Mouse (Mus musculus) spleen, postnatal 14 days (tissue): Measurements from ENCODE around the gene Ube2e3.
A peak's percentile ranks its signal among the peaks of the same experiment; 100 is the strongest.

Experiments
- DNase-seq, 2 experiments: peaks; one replicate each; pipeline ENCODE4 v3.0.0; 2021 to 2022; ENCODE audit warnings: low spot score in 2 of 2

Ube2e3 gene

GRCm38 (mm10) chr2:78882743-78883433, 15.0 kb downstream of the Ube2e3 start:
- no peak for DNase-seq

- no peak for DNase-seq
Measured at GRCm38 (mm10) chr2:78886446-78886845, 18.5 kb downstream of the Ube2e3 start.

- DNase-seq: no peak
Measured at GRCm38 (mm10) chr2:78888190-78888589, 20.3 kb downstream of the Ube2e3 start.

GRCm38 (mm10) chr2:78895216-78895615, 27.3 kb downstream of the Ube2e3 start:
- no peak for DNase-seq

GRCm38 (mm10) chr2:78905916-78906315, 38.0 kb downstream of the Ube2e3 start:
- no peak for DNase-seq

GRCm38 (mm10) chr2:78911516-78911915, 43.6 kb downstream of the Ube2e3 start:
- no peak for DNase-seq

GRCm38 (mm10) chr2:78914861-78915260, 46.9 kb downstream of the Ube2e3 start:
- no peak for DNase-seq

- DNase-seq: no peak
Measured at GRCm38 (mm10) chr2:78922980-78923674, 55.2 kb downstream of the Ube2e3 start.

GRCm38 (mm10) chr2:78925807-78926206, 57.9 kb downstream of the Ube2e3 start:
- no peak for DNase-seq

GRCm38 (mm10) chr2:78927625-78928024, 59.7 kb downstream of the Ube2e3 start:
- DNase-seq: no peak

- DNase-seq: no peak
Measured at GRCm38 (mm10) chr2:78928080-78928479, 60.2 kb downstream of the Ube2e3 start.

GRCm38 (mm10) chr2:78931358-78931757, 63.4 kb downstream of the Ube2e3 start:
- no peak for DNase-seq

GRCm38 (mm10) chr2:78959451-78959850, 91.5 kb downstream of the Ube2e3 start:
- DNase-seq: no peak

GRCm38 (mm10) chr2:78960288-78960687, 92.4 kb downstream of the Ube2e3 start:
- DNase-seq: peak in 1 of 2 experiments; percentile 2

- no peak for DNase-seq
Measured at GRCm38 (mm10) chr2:78961023-78961422, 93.1 kb downstream of the Ube2e3 start.

- DNase-seq: no peak
Measured at GRCm38 (mm10) chr2:78961580-78961979, 93.7 kb downstream of the Ube2e3 start.

GRCm38 (mm10) chr2:78964995-78965394, 97.1 kb downstream of the Ube2e3 start:
- no peak for DNase-seq

GRCm38 (mm10) chr2:78965396-78965795, 97.5 kb downstream of the Ube2e3 start:
- no peak for DNase-seq

GRCm38 (mm10) chr2:78970088-78970487, 102.2 kb downstream of the Ube2e3 start:
- no peak for DNase-seq
